In the genomic region with DNA sequence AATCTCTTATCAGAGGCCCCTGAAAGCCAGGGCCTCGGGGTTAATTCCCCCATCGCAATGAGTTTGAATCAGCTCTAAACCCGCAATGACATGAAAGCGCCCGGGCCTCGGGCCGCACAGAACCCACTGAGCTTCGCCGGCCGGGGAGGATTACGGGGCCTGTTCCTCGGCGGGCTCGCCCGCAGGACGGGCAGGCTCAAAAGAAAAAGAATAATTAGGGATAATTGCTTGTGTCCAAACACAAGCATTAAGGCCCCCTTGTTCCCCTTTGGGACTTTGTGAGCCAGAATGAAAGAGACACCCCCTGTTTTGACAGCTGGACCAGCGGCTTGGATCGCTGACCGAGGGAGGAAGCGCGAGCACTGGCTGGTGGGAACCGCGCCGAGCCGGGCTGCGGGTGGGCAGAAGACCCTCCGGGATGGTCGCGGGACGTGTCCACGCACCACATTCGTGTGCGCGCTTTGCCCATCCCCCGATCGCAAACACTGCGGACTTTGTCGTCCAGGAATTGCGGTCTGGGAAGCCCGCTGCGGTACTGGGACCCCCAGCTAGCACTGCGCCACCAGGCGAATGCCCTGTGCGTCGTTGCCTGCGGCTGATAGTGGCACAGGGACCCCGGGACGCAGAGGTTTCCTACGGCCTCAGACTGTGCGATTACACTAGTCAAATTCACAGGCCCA, we compare ENCODE assay signal across 8 mouse cellular contexts.
A peak's percentile ranks its signal among the peaks of the same experiment; 100 is the strongest.
DNase-seq lines count a peak whose midpoint lies in the region; ATAC-seq lines count a peak whose summit lies in the region.

No protein-coding gene starts in this region.

- H3K4me3 ChIP-seq in embryonic facial prominence, embryonic 14.5 days (ENCODE audit: low read depth, low read length), result peak overlapping the region; percentile 40
- peak overlapping the region; percentile 39 for H3K4me3 ChIP-seq in intestine, embryonic 14.5 days (ENCODE audit: low read depth, low read length)
- peak overlapping the region; percentile 42 for H3K4me3 ChIP-seq in neural tube, embryonic 13.5 days

- H3K4me1 ChIP-seq in embryonic facial prominence, embryonic 14.5 days (ENCODE audit: control insufficient read depth, insufficient read depth, low read length), result peaks cover 24% of the 10 kb centered on the region
- H3K4me1 ChIP-seq in intestine, embryonic 14.5 days (replicated peaks; ENCODE audit: control insufficient read depth, insufficient read depth, low read length), result peaks cover 12% of the 10 kb centered on the region
- H3K4me1 ChIP-seq in neural tube, embryonic 13.5 days (replicated peaks), result peaks cover 24% of the 10 kb centered on the region

- peak overlapping the region; percentile 75 for H3K4me2 ChIP-seq in embryonic facial prominence, embryonic 14.5 days (ENCODE audit: low read depth, low read length)
- peak overlapping the region; percentile 91 for H3K4me2 ChIP-seq in intestine, embryonic 14.5 days (ENCODE audit: low read length)
- peak overlapping the region; percentile 74 for H3K4me2 ChIP-seq in neural tube, embryonic 13.5 days

- peak overlapping the region; percentile 74 for H3K27ac ChIP-seq in embryonic facial prominence, embryonic 14.5 days (replicated peaks; ENCODE audit: low read depth, low read length)
- no peak overlapping the region for H3K27ac ChIP-seq in intestine, embryonic 14.5 days (ENCODE audit: low read depth)
- H3K27ac ChIP-seq in neural tube, embryonic 13.5 days (replicated peaks), result no peak overlapping the region

- H3K9ac ChIP-seq in embryonic facial prominence, embryonic 14.5 days (ENCODE audit: low read depth, low read length), result peak overlapping the region; percentile 59
- peak overlapping the region; percentile 36 for H3K9ac ChIP-seq in intestine, embryonic 14.5 days (ENCODE audit: low read length)
- peak overlapping the region; percentile 58 for H3K9ac ChIP-seq in neural tube, embryonic 13.5 days

- WGBS in embryonic facial prominence, embryonic 14.5 days, result under 1% methylated on average over 48 of the region's 50 CpGs
- WGBS in intestine, embryonic 14.5 days, result 3% methylated on average over 50 of the region's 50 CpGs
- under 1% methylated on average over 50 of the region's 50 CpGs for WGBS in neural tube, embryonic 13.5 days

- H3K27me3 ChIP-seq in embryonic facial prominence, embryonic 14.5 days (replicated peaks; ENCODE audit: control insufficient read depth, insufficient read depth, low read length), result peaks cover 32% of the 10 kb centered on the region
- H3K27me3 ChIP-seq in intestine, embryonic 14.5 days (replicated peaks; ENCODE audit: control insufficient read depth, insufficient read depth, low read length), result peaks cover 41% of the 10 kb centered on the region
- H3K27me3 ChIP-seq in neural tube, embryonic 13.5 days, result peaks cover 74% of the 10 kb centered on the region

- peak; percentile 30 for DNase-seq in left cerebral cortex, postnatal 4 days
- no peak for DNase-seq in left cerebral cortex, adult 9 months (ENCODE audit: low spot score in 2 of 2)
- peak; percentile 74 for DNase-seq in embryonic facial prominence, embryonic 14.5 days (ENCODE audit: low spot score)
- peak; percentile 76 for DNase-seq in intestine, embryonic 14.5 days (ENCODE audit: low spot score)
- no peak for DNase-seq in spleen, postnatal 36 days (ENCODE audit: low spot score in 2 of 2)
- no peak for DNase-seq in frontal cortex, postnatal 36 days (ENCODE audit: low spot score in 2 of 2)
- DNase-seq in lung, postnatal 14 days, result no peak

- ATAC-seq in embryonic facial prominence, embryonic 14.5 days (ENCODE audit: low read depth), result peak; percentile 62; the same call in 1 of the 2 replicates
- ATAC-seq in intestine, embryonic 14.5 days (replicated peaks; ENCODE audit: low FRiP score, low TSS enrichment, low read depth), result 0 out of 2 replicates have a peak, but pooled peaks have one; percentile 36
- ATAC-seq in neural tube, embryonic 13.5 days (ENCODE audit: low read depth), result peak; percentile 50; the same call in 1 of the 2 replicates

- H3K36me3 ChIP-seq in embryonic facial prominence, embryonic 14.5 days (ENCODE audit: control insufficient read depth, insufficient read depth, low read length), result no peaks in the 10 kb centered on the region
- no peaks in the 10 kb centered on the region for H3K36me3 ChIP-seq in intestine, embryonic 14.5 days (ENCODE audit: control insufficient read depth, insufficient read depth, low read length)
- no peaks in the 10 kb centered on the region for H3K36me3 ChIP-seq in neural tube, embryonic 13.5 days

- no peaks in the 10 kb centered on the region for H3K9me3 ChIP-seq in embryonic facial prominence, embryonic 14.5 days (ENCODE audit: control insufficient read depth, low read length)
- H3K9me3 ChIP-seq in intestine, embryonic 14.5 days (ENCODE audit: control insufficient read depth, low read length), result 0 out of 2 replicates have a peak, but pooled peaks cover 1% of the 10 kb centered on the region
- H3K9me3 ChIP-seq in neural tube, embryonic 13.5 days, result no peaks in the 10 kb centered on the region

- intact Hi-C loops in left cerebral cortex, postnatal 4 days (cut with DNase I), result no loop called here

Comparison
In these comparisons a context has a peak if more than half of its experiments do, and no peak if none do; other contexts are left out.
1. DNase-seq: peak in left cerebral cortex, postnatal 4 days (single experiment), embryonic facial prominence, embryonic 14.5 days (single experiment) and intestine, embryonic 14.5 days (single experiment); none in left cerebral cortex, adult 9 months (0 of 2), spleen, postnatal 36 days (0 of 2), frontal cortex, postnatal 36 days (0 of 2) and lung, postnatal 14 days (single experiment).
2. Peak in every context shown above with its lines, with median percentiles within 50 percentile points of each other: ATAC-seq, H3K4me2 ChIP-seq, H3K4me3 ChIP-seq and H3K9ac ChIP-seq.